Mouse (Mus musculus): ENCODE data around the gene Zfp827. TPM values are rescaled to one million over a fixed set of nuclear protein-coding genes. Genes with fewer than 3 reads are reported as not detected.
A peak's percentile ranks its signal among the peaks of the same experiment; 100 is the strongest.

Zfp827 gene
- total RNA-seq, 2 experiments from 2014 or later: 18.4 to 20.2 TPM

DNA sequence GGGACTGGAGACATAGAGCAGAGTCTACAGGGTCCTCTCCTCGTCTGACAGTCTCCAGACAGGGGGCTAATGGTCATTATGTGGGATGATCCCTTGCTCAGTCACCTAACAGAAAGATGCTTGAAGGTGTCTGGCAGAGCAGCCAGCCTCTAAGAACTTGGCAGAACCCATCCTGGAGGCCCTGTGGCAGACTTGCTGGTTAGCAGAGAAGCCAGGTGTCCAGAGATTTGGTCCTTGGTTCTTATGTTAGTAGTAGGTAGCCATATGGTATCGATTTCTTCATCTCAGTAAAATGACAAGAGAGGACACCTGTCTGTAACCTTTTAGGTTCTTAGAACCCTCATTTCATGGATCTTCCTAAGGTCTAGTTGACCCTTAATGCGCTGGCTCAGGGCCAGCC is 28.9 kb downstream of the Zfp827 start:
- intact Hi-C loops (cut with DNase I): no loop called here
- no peak for DNase-seq

DNA sequence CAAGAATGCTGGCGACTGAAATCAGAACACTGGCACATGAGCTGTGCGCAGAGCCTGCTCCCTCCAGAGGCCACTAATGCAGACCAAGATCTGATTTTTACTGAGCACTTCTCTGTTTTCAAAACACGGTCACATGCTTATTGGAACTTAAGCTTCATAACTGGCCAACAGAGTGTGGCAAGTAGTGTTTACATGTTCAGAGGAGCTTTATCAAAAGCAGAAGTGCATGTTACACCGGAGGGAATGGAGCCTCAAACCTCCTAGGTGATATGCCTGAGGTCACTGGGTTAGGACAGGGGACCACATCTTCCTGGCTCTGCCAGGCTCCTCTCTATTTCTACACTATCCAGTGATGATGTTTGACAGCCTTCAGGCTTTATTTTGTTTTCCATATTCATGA is 31.1 kb downstream of the Zfp827 start:
- intact Hi-C loops (cut with DNase I): no loop called here
- DNase-seq: no peak

DNA sequence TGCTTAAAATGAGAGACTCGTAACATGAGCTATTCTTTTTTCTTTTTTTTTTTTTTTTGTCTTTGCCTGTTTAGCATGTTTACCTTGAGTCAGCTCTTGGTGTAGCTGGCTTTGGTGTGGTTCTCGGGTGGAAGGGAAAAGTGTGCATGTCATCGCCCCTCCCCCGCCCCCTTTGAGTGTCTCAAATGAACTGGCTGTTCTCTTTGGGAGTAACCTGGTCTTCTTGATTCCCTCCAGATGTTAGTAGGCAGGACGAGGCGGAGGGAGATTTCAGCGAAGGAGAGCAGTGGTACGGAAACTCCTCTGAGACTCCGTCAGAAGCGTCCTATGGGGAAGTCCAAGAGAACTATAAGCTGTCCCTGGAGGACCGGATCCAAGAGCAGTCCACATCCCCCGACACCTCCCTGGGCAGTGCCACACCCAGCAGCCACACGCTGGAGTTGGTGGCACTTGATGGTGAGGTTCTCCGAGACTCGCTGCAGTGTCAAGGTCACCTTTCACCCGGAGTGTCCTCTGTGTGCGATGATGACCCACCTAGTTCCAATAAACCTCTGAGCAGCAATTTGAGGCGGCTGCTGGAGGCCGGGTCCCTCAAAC is 31.9 kb downstream of the Zfp827 start:
- intact Hi-C loops (cut with DNase I): no loop called here
- DNase-seq: no peak

DNA sequence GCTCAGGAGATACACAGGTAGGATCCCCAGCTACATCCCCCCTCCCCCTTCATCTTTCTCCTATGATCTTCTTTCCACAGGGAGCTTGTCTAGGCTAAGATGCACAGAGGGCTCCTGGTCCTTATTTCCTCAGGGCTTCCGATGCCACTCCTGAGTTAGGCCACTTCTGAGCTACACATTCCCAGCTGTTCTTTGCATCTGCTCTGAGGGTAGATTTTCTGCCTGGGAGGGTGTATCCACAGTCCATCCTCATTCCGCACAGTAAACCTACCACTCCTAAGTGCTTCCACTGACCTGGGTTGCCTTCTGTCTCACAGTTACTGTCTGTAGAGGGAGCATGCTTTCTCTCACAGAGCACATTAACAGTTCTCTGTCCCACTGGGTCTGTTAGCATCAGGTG is 37.7 kb downstream of the Zfp827 start:
- DNase-seq: no peak
- intact Hi-C loops (cut with DNase I): no loop called here

DNA sequence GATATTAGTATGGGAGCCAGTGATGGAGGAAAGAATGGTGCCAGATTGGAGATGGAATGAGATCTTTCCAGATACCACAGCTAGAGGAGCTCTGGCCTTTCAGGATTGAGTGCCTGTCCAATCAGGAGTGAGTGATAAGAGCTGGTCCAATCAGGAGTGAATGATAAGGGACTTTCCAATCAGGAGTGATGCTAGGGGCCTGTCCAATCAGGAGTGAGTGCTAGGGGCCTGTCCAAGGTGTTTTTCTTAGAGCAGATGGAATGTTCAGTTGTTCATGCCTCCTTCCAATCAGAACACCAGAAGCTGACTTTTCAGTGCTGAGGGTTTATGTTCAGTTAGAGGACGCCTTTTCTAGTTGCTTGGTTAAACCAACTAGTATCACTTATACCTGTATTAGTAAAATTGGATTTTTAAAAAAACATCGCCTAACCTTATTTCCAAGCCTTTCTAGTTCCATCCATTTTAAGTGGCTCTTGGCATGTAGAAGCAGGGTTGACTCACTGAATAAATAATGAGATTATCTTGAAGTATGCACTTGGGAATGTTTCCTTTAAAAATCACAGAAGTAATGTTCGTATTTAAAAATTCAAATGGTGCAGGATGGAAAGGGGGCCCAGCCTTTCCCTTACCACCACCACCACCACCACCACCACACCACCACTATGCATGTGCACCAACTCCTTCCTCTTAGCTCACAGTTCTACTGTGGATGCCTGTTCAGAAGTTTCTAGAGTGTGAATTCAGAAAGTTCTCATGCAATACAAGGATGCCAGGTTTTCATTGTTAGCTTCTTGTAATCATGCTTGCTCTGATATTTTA is 39.8 kb downstream of the Zfp827 start:
- DNase-seq: no peak
- intact Hi-C loops (cut with DNase I): no loop called here

DNA sequence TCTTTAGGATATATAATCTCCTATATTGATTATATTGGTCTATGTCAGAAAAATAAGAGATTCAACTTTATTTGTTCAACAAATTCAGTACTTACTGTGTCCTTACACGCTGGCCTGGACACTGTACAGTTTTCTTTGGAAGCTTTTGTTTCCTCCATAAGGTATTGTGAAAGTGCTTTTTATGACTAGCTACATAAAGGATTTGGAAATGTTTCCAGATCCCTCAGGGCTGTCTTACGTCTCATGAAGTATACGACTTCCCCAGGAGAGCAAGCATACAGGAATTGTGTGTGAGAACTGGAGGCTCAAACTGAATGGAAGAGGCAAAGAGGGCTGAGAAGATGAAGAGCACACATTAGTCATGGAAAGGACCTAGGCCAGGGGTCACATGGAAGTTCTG is 45.1 kb downstream of the Zfp827 start:
- intact Hi-C loops (cut with DNase I): no loop called here
- DNase-seq: no peak

DNA sequence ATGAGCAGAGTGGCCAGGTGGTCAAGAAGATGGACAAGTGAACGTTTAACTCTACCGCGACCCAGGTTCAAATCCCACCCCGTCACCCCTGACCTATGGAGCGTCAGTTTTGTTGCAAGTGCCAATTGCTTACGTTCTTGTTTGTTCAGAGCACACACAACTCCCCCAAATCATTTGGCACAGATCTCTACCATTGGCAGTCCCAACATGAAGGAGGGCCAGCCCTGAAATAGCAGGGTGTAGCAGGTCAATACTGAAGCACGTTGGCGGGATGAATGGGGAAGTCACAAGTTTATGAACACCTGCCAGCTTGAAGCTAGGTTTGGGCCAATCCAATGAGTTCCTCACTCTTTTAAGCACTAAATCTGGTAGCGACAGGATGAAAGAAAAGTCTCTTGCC is 46.7 kb downstream of the Zfp827 start:
- DNase-seq: peak in 1 of 2 experiments; percentile 42
- intact Hi-C loops (cut with DNase I): no loop called here

DNA sequence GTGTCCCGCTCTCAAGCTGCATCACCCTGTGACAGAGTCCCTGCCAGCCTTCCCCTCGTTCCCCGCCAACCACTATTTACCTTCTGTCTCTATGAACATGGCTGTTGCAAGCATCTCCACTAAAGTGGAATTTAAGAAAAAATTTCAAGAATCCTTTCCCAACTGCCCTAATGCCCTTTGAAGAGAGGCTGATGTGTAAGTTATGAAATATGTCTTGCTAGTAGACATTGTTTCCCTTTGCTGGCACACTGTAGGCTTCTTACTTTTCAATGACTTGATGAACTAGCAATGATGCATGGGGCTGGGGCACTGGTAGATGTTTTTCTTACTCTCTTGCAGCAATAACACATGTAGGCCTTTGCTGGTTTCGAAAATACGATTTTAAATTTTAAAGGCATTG is 49.0 kb downstream of the Zfp827 start:
- DNase-seq: no peak
- intact Hi-C loops (cut with DNase I): no loop called here

DNA sequence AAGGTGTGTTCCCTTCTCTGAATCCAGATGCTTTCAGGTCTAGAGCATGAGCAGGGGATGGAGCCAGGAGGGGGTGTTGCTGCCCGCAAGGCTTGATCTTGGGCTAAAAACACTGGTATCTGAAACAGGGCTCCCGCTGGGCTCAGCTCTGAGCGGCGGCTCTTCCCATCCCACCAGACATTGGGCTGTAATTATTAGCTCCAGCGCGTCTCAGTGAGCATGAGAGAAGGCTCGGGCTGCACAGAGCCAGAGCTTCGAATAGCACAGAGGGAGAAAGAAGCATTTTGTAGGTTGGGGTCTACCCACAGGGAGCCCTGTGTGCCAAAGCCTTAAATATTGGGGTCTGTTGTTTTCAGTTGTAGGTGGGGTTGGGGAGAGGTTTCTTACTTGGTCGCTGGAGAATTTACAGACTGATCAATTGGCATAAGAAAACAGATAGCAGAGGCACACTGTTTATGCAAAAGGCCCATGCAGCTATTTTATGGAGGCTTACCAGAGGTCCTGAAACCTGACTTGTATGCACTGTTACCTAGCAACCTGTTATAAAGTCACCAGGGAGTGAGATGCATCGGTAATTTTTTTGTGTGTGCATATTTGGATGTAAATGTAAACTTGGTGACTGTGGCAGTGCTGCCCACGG is 50.4 kb downstream of the Zfp827 start:
- intact Hi-C loops (cut with DNase I): loop anchor here (2.0 kb wide), 1 partner anchor 48 kb away; no protein-coding TSS in a partner anchor
- DNase-seq: no peak

DNA sequence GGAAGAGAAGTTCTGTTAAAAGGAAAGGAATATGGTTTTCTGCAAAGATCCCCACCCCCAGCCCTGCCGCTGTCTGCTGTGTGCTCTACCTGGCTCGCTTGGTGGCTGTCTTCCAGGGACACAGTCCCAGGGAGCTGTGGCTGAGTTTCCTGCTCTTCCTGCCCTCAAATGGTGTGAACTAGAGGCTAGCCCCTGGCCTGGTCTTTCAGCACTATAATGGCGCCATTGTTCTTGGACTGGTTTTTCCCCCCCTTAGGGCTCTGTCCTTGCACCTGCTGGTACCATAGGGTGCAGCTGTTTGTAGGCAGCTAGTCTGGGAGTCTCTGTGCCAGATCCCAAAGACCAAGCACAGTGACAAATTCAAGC is 50.9 kb downstream of the Zfp827 start:
- DNase-seq: no peak
- intact Hi-C loops (cut with DNase I): loop anchor here (2.0 kb wide), 1 partner anchor 48 kb away; no protein-coding TSS in a partner anchor

DNA sequence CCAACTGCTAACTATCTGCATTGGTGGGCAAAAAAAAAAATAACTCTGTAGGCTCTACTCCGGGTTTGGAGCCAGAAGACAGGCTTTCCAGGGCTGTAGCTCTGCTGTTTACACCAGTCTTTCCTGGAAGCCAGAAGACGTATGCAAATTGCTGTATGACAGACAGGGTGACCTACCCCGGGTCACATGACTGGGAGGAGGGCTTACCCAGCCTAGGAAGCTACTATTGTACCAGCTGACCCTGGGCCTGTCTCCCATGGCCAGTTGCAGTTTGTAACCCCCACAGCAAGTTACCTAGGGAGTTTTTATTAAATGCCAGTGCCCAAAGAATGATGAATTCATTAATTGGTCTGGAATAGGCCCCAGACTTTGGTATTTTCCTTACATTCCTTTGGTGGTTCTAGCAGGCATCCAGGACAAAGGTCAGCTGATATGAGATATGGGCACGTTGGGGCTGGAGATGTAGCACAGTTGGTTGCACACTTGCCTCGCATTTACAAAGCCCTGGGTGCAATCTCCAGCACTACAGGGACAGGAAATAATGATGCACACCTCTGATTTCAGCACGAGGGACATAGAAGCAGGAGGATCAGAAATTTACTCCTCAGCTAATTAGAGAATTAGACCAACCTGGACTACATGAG is 52.0 kb downstream of the Zfp827 start:
- intact Hi-C loops (cut with DNase I): loop anchor here (5.0 to 10.0 kb wide), 2 partner anchors 212 to 335 kb away; partner anchors contain the start of gene Mmaa
- no peak for DNase-seq

DNA sequence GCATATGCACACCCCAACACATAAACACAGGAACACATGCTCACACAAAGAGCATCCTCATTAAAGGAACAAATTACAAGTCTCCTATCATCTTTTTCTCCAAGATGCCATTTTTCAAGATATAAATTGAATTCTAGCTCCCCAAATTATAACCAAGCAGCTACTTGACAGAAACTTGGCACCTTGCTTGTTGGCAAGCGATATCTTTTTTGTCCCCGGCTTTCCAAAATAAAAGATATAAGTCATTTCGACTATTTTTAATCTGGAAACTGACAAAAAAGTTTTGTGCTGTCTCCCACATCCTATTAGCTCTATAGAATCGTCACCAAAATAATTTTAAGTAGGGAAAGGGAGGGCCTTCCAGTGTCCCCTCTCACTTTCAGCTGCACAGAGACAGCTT is 53.1 kb downstream of the Zfp827 start:
- intact Hi-C loops (cut with DNase I): loop anchor here (5.0 to 10.0 kb wide), 2 partner anchors 211 to 337 kb away; partner anchors contain the start of gene Mmaa

DNA sequence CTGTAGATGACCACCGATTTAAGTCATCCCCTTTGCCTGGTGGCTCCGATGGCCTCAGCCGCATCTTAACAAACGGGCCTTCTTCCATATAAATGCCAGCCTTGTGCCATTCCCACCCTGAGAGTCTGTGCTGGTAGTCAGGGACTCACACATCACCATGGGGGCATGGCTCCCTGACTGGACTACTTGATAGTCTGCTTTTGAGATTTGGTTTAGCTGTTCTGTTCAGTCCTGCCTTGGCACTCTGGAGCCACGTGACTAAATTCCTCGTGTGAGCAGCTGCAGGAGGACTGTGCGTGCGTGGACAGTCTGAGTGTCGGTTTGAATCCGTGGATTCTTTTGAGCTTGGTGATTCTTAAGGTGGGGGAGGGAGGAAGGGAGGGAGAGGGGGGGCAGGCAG is 53.7 kb downstream of the Zfp827 start:
- intact Hi-C loops (cut with DNase I): loop anchor here (5.0 to 10.0 kb wide), 2 partner anchors 210 to 337 kb away; partner anchors contain the start of gene Mmaa
- DNase-seq: no peak

More for the DNA sequence above, 53.1 kb downstream of the Zfp827 start:
- no peak for DNase-seq

DNA sequence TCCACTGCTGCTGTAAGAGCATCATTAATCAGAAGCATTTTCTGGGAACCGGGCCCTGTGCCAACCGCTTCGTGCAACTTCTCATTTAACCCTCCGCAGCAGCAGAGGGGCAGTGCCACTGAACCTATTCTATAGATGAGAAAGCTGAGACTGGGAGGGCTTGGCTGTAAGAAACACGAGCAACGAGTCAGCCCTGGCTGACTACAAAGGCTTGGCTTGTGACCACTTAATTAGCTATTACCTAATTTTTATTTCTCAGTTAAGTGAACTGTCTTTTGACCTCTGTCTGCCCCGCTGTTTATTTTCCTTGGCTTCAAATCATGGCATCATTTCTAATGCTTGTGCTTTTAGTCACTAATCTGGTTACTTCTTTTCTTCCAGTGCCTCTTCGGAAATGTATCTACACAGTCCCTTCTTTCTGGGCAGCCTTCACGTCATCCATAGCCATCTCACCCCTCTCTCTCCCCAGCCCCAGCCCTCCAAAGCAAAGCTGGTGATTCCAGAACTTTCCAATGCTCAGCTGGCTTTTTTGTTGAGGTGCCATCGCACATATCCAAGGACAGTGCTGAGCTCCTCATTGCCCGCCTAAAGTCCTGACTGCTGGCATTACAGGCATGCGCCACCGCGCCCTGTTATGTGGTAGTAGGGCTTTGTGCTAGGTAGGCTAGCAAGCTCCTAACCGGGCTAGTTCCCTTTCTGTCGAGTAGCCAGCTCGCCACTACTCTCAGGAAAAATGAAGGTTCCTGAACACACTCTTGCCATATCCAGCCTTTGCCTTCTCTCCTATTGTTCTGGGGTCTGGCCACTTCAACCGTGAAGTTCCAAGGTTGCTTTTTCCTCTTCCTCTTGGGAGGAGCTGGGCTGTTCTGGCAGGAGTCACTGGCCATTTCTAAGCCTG is 55.5 kb downstream of the Zfp827 start:
- DNase-seq: peak; percentile 61 to 62
- intact Hi-C loops (cut with DNase I): loop anchor here (5.0 to 10.0 kb wide), 2 partner anchors 209 to 339 kb away; partner anchors contain the start of gene Mmaa

DNA sequence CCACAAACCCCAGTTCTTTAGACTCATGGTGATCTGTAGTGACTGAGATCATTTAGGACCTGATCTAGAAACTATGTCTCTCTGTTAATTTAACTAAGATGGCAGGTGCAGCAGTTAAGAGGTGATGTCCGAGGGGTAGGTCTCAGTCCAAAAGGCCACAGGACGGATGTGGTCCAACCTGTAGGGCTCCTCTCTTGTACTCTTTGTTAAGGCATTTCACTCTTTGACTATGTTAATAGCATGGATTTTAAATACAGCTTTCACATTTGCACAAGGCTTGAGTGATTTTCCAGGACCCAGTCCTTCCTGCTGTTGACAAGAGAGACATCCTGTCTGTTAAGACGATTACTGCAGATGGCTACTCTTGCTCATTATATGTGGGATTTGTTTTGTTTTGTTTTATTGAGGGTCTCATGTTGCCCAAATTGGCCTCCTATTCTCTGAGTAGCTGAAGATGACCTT is 56.2 kb downstream of the Zfp827 start:
- no peak for DNase-seq
- intact Hi-C loops (cut with DNase I): loop anchor here (5.0 to 10.0 kb wide), 2 partner anchors 208 to 340 kb away; partner anchors contain the start of gene Mmaa

DNA sequence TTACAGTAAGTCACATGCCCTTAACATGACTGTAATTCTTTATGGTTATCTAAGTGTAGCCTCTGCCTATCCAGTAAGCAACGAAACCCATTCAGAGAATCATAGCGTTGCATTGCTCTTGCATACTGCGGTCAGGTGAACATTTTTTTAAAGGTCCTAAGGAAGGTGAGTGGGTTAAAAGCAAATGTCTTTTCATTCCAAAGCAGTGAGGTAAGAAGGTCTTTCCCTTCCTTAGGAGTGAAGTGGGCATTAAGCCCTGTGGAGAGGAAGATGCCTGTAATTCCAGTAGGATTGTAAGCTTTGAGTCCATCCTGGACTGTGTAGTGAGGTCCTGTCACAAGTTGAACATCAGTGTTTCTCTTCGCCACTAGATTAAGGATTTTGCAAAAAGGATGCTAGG is 66.2 kb downstream of the Zfp827 start:
- no peak for DNase-seq
- intact Hi-C loops (cut with DNase I): no loop called here

DNA sequence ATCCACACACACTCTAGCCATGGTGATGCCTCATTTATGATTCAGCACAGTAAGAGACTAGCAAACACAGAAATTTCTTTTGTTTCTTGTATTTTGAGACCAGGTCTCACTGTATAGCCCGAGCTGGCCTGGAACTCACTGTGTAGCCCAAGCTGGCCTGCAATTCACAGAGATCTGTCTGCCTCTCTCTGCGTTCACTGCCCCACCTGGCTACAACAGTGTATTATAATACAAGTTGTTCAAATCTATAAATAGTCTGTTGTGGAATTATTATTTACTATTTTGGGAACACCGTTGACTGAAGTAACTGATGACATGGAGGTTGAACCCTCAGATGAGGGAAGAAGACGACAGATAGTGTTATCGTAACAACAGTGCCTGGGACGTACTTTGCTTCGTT is 66.9 kb downstream of the Zfp827 start:
- intact Hi-C loops (cut with DNase I): no loop called here
- DNase-seq: no peak

DNA sequence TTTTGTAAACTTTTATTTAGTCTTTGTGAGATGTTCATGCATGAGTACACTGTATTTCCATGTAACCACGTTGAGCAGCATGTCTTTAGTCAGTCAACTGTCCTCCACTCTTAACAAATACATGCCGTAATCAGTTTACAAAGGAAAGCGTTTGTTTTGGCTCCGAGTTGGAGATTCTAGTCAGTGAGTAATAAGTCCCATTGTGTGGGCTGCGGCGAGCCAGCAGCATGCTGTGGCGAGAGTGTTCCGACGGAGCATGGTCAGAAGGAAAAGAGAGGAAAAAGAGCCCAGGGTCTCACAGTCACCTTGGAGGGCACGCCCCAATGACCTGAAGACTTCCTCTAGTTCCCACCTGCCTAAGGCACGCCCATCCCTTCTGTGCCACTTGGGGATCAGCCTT is 68.7 kb downstream of the Zfp827 start:
- no peak for DNase-seq
- intact Hi-C loops (cut with DNase I): no loop called here

DNA sequence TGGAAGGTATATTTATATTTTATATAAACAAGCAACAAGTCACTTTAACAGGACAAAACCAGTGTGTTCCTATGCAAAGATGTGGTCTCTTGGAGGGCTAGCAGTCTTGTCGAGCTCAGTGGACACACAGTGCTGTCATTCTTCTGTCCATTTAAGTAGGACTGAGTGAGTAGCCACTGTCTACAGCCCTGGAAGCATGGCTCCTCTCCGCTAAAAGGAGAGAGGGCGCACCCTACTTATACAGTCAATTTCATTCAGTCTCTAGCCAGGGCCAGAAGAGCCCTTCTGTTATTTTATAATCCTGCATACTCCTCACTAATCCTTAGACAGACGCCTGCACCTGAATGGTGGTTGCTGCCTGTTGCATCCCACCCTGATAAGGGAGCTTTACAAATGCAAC is 74.5 kb downstream of the Zfp827 start:
- intact Hi-C loops (cut with DNase I): no loop called here
- no peak for DNase-seq
